Mouse (Mus musculus) heart, adult 9 months (tissue): ENCODE results near the gene Gabrg2.

ENCODE experiments used
- DNase-seq, 2 experiments: peaks; one replicate each; pipeline ENCODE4 v3.0.0; 2022; ENCODE audit warnings: low spot score in 2 of 2

Gabrg2 gene

DNA sequence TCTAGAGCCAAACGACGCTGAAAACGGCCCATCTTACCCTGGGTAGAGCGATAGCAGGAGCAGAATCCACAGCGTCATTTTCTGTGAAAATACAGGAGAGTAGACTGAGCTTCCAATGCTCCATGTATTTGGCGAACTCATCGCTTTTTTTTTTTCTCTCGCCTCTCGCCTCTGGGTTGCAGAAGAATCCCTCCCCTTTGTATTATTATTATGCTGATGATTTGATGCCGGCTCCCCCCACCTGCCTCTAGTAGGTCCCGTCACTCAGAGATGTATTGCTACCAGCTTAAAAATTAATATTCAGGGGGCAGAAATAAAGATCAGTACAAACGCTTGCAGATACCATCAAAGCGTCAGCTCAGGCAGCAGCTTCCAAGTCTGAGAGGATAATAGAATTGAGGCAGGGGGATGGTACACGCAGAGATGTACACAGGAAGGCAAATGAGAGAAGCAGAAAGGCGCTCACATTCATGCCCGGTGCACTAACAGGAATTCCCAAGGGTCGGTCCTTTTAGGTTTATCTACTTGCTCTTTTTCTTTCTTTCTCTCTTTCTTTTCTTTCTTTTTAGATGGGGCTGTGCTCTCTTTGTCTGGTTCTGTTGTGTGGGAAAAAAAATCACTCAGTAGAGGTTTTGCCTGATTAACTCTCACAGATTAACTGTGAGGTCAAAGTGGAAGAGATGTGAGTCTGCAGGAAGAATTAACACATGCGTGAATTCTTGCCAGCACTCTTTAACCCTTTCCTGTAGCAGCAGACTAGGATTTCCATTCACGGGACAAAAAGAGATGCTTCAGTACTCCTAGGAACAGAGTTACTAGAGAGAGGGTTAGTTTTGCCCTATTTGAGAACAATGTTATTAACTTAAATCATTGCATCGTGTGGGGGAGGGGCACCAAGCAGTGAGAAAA, at the start of gene Gabrg2:
TSS of gene Gabrg2 (minus strand) at position 668 of the 909 bp plus-strand sequence.
- no peak for DNase-seq

DNA sequence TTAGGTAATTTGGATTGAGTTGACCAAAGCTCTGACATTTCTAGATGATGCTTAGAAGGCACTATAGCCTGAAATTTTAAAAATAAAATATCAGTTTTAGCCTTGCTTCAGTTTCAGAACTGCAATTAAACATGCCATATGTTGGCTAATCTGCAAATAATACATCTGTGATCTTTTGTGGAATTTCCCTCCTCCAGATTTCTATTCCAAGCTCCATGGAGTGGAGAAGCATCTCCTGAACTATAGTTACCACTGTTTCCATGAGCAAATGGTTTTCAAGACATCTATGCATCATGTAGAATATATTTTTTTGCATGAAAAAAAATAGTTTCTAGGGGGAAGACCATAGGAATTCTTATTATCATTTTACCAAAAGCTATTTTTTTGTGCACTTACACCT, 47.5 kb upstream of the Gabrg2 start:
- no peak for DNase-seq

DNA sequence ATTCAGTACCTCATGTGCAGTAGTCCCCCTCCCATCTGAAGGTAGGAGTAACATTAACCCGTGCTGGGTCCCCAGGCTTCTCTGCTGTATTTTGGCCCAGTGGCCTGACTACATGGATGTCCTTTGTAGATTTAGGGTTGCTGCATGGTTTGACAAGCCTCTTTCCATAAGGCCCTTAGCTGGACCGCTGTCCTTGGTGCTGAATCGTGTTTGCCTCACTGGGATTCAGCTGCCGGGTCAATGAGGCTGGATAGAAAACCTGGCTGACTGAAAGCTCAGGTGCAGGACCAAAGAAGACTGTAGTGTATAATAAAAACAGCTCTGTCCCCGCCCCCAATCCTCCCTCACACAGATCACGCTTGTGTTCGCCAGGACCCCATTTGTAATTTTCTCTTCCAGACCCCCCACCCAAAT, 1.2 kb downstream of the Gabrg2 start:
- peak in 1 of 2 experiments; percentile 1 for DNase-seq

DNA sequence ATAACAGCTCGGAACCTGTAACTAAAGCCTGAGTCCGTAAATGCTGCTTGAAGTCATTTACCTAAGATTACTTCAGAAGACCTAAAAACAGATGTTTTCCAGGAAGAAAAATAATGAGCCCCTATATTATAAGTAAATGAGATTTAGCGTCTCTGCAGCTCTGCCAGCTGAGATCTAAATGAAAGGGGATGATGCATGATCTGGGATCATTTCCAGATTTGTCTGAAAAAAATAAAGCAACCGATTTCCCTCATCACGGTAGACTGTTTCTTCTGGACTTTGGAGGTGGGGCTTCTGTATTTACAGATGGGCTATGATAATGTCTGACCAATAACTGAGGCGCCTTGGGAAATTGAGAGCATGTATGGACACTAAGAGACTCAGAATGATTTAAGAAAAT, 20.5 kb downstream of the Gabrg2 start:
- DNase-seq: no peak

DNA sequence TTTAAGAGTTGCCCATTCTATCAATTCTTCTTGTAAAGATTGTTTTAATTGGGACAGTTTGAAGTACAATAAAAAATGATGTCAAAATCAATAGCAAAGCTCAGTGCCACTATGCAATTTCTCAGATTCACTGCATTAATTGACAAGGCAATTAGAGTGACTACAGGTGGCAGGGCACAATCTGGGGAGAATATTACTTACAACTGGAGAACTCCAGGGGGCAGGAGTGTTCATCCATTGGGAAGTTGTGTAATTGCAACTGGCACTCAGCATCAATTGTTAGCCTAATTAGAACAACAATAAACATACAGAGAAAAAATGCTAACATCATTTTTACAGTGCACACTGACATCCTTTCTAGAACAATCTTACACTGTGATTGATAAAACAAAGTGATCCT, 32.1 kb downstream of the Gabrg2 start:
- DNase-seq: no peak

DNA sequence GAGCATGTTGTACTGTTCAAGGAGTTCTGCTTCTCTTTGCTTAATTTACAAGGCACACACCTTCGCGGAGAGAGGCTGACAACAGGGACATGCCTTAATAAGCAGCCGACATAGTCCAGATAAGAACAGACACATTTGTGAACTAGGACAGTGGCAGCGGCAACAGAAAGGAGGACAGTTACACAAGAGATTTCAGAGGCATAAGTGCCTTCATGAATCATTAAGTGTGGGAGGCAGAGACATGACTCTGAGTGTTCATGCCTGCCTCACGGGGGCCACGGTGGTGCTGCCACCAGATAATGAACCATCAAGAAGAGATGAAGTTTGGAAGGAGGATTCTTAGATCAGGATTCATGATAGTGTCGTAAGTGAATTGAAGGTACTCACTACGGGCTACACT, 38.0 kb downstream of the Gabrg2 start:
- no peak for DNase-seq

DNA sequence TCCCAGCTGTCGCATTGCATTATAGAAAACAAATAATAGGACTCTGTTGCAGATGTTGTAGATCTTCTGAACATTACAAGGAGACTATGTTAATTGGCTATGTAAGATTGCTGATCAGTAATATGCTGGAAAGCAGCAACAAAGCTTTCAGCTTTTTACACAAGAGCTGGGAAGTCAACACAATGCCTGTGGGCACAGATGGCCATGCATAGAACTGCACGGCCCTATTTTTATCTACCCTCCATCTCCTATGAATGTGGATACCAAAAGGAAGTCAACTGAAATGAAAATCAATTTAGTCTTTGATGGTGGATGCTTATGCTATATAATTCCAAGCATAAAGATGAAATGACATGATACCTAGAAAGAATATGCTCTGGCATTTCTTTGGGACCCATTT, 47.1 kb downstream of the Gabrg2 start:
- DNase-seq: no peak

DNA sequence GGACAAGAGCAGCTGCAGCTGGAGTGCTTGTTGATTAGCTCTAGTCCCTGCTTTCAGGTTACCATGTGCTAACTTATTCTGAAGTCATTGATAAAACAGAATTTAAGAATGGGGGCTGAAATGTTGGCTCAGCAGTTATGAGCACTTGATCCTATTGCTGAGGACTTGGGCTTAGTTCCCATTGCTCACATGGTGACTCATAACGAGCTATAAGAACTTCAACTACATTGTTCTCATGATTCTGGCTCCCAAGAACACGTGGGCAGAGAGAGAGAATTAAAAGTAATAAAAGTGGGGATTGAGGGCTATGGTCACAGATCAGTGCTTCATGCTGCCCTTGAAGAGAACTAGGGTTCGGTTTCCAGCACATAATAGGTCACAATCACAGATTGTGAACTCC, 48.8 kb downstream of the Gabrg2 start:
- DNase-seq: no peak

DNA sequence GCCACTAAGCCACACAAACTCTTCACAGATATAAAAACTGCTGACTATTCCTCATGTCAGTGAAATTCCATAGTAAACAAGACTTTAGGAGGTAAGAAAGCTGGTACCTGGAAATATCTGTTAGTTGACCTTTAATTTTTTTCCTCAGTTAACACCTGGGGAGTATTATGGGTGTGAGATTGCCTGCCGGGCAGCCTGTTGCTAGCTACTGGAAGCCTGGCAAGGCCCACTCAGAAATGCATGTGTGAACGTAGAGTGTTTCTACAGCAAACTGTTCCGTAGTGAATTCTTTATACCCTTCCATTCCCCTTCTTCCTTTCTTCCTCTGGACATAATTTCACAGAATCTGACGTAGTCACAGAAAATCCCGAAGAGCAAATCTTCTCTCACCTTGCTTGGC, 55.2 kb downstream of the Gabrg2 start:
- DNase-seq: no peak

DNA sequence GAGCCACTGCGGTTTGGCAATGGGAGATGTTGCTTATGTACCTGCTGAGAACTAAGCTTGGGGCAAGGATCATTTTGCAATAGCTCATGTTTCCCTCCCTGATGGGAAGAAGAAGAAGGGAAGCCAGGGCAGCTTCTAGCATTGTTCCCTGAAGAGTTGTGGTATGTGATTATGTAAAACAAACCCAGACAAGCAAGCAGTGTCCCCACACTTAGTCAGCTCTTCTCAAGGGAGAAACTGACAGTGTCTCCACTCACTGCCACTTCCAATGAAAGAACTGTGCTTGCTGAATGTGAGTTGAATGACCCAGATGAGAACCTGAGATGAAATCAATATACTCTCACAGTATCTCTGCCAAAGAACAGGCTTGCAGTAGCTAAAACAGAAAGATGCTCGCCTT, 62.7 kb downstream of the Gabrg2 start:
- DNase-seq: no peak

DNA sequence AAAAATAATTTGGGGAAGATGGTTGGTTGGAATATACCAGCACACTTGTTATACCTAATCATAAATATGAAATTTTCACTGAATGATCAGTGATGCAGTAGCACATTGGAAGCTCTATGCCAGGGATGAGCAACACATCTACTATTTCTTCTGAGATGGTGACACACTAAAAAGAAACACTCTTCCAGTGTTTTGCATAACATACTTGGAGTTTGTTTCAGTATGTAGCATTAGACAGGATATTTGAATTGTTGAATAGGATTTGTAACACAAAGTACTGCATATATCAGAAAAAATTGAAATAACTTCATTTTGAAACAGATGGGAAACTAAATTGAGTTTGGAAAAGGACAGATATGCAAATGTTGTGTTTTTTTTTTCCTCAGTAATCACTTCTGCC, 81.8 kb downstream of the Gabrg2 start:
- DNase-seq: no peak

DNA sequence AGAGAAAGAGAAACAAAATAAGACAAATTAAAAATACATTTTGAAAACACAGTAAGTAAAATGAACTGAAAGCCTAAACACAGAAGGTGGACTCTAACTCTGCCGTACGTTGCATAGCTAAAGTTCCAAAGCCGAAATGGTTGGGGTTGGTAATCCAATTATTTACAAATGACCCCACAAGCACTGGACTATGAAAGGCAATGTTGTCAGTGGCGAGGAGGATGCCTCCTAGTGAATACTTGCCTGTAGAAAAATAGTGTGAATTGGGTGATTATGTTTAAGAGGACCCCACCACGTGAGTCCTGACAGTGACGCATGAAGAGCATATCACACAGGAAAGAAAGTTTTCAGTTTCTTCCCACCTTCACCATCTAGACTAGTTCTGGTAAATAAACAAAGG, 86.6 kb downstream of the Gabrg2 start:
- no peak for DNase-seq

DNA sequence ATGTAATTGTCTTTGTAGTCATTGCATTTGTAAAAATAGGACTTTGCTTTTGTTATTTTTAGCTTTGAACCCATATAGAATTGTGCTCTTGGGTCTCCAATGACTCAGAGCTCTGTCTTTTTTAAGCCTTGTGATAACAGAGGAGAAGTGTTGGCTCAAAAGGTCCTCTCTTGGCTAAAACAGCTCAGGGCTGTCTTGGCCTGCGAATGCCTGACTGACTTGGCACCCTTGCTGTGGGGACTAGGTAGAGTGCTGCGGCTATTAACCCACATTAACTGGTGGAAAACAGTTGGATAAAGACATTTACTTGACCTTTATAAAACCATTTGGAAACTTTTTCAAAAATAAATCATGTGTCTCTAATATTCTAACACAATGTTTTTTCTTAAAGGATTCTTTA, 97.0 kb downstream of the Gabrg2 start:
- peak; percentile 34 to 35 for DNase-seq
